12 mouse cellular contexts compared by ENCODE assay signal in genomic region chr7:136666707-136667106, GRCm38 (mm10).
"Had no signal": no experiment of that assay in that cellular context is flagged by ENCODE, and none has a peak within 500 bp of the region (broad histone marks: within the 10 kb centered on the region; RNA-seq: fewer than 3 reads in every experiment).

No protein-coding gene starts in this region.

- ATAC-seq: intestine, embryonic 16.5 days; lung, postnatal 0 days had no signal

- DNase-seq: left cerebral cortex, postnatal 4 days; lung, adult 2 months; lung, postnatal 36 days; midbrain, embryonic 14.5 days; thymus, postnatal 14 days had no signal

- H3K27me3 ChIP-seq: liver, embryonic 15.5 days had no signal

- H3K4me1 ChIP-seq: liver, embryonic 15.5 days had no signal

- H3K9ac ChIP-seq: limb, embryonic 13.5 days; liver, embryonic 15.5 days; neural tube, embryonic 13.5 days had no signal

- H3K9me3 ChIP-seq: liver, embryonic 15.5 days; neural tube, embryonic 13.5 days had no signal

- H3K4me3 ChIP-seq: limb, embryonic 13.5 days; liver, embryonic 15.5 days; neural tube, embryonic 13.5 days had no signal

- H3K36me3 ChIP-seq: limb, embryonic 13.5 days; liver, embryonic 15.5 days; neural tube, embryonic 13.5 days had no signal

- H3K4me2 ChIP-seq: limb, embryonic 13.5 days; liver, embryonic 11.5 days; liver, embryonic 15.5 days; neural tube, embryonic 13.5 days had no signal

- H3K27ac ChIP-seq: limb, embryonic 13.5 days; liver, embryonic 15.5 days; neural tube, embryonic 13.5 days; stomach, postnatal 0 days had no signal
